Mouse (Mus musculus) 416B (cell line): ENCODE measurements at regions not wholly inside any gene's neighbourhood (a gene's known extent, or its start where the extent isn't known, plus 50 kb on each side); places are given as distances from the start of the nearest gene placed in this dataset.

Experiments used
- DNase-seq: peaks from one replicate; pipeline ENCODE4 v3.0.0; 2011; ENCODE audit warnings: low read depth

DNA sequence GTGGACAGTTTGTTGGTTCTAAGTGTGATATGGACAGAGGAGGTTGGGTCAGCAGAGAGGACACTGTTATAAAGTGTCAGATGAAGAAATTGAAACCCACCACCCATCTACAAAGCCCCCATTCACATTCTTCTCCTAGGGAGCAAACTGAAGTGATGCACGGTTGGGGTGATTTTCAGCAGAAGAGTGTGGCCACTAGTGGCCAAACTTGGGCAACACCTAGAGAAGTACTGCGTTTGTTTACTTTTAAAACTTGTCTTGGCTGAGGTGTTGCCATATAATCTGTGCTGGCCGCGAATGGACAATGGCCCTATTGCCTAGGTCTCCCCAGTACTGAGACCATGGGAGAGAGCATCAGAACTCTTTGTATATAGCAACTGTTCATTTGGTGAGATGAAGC is 150.8 kb upstream of the Cox10 start:
- DNase-seq = no peak

DNA sequence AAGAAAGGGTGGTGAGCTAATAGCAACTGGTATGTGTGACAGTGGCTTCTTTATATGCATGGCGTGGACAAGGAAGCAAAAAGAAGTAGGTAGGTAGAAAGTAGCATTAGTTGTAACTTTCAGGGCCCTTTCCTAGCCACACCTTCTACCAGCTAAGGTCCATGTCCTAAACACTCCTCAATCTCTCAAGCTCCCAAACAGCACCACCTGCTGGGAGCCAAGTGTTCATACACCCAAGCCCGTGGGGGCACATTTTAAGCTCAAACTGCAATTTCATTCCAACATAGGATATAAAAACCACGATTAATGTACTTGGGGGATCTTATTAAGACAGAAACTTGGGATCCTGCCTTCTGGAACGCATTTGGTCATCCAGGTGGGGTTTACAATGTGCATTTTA is 141.6 kb upstream of the Cox10 start:
- DNase-seq = peak; percentile 31

DNA sequence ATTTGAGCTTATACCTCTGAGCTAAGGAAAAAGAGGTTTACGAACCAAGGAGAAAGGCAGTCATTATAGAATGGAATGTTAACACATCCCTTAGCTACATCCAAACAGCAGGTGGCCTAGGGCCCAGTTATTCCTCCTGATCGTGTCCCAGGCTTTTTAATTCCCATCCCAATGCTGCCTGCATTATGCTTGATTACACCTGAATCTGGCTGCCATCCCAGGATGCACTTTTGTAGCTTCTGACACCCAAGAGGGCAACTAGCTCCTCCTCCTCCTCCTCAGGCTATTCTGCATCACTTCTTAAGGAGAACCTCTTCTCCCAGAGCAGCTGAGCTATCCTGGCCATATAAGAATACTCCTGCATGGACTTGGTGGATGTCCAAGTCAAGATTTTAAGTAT is 137.9 kb upstream of the Cox10 start:
- no peak for DNase-seq

DNA sequence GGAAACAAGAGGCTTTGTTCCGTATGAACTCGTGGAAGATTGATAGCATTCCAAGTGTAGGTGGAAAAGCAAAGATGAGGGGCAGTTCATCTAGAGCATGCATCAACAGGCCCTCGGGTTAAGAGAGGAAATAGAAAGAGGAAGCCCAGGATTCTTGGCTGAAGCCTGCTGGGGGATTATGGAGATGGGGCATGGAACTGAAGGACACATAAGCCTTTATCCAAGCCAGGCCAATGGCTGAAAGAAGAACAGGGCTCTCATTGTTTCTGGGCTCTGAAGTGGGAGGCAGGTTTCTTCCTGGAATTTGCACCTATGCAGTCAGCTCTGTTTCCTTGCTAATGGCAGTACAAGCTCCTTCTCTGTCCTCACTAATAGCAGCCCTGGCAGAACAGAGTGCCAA is 131.6 kb upstream of the Cox10 start:
- no peak for DNase-seq

DNA sequence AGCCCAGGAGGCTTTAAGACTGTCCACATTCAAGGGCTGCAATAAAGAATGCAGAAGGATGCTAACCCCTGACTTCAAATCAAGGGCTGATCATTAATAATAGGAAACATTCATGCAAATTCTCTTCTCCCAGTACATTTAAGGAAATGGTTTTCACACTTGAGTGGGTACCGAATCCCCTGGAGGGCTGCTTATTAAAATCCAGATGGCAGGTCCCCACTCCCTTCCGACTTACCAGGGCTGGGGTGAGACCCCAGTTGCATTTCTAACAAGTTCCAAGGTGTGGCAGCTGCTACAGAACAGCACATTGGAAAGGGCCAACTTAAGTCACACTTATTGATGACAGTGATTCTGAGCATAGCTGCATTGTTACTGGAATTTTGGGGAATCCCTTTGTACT is 129.0 kb upstream of the Cox10 start:
- DNase-seq = no peak

DNA sequence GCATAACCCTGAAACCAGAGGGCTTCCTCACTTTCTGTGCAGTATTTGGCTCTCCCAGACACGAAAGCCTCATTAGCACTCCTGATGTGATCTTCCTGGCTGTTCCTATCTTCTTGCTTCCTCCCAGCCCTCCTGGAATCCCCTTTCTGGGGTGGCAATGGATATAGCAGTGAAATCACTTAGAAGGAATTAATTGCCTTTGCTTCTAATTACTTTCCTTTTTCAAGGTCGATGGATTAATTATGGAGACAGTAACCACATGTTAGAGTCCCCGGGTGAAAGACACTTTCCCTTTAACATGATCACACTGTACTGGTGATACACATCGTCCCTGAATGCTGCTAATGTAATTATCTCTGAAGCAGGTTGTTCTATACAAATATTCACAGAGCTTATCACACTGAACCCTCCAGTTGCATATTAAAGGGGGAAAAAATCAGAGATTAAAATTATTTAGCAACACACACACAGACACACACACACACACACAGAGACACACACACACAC is 128.1 kb upstream of the Cox10 start:
- no peak for DNase-seq

DNA sequence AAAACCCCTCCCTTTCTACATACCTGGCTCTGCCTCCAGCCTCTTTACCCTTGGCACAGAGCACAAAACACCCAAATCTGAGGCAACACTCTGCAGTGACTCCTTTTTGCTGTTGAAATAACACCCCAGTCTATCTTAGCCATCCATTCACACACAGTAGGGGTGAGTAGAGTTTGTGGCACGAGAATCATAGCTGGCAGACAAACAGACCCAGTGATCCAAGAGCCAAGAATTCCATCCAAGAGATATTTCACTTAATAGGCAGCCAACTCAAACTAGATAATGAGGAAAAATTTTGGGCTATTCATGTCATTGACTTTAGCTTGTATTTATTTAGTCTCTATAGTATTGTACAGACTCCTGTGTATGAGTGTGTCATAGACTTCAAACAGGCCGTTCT is 126.9 kb upstream of the Cox10 start:
- DNase-seq = no peak

DNA sequence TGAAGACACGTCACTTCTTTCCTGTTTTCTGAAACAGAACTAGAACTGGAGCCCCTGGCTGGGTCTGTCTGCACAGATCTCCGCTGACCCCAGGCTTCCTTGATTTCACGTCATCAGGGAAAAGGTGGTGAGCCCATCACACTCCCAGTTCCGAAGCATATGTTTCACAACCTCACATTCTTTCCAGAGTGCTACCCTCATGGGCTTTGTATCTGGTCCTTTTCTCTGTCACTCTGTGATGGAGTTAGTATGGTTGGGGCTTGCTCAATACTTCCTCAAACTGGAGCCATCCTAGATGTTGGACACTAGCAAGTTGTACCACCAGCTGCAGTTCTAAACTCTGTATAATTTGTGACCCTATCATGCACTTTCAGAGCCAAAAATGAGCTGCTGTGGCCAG is 125.8 kb upstream of the Cox10 start:
- peak; percentile 30 for DNase-seq

DNA sequence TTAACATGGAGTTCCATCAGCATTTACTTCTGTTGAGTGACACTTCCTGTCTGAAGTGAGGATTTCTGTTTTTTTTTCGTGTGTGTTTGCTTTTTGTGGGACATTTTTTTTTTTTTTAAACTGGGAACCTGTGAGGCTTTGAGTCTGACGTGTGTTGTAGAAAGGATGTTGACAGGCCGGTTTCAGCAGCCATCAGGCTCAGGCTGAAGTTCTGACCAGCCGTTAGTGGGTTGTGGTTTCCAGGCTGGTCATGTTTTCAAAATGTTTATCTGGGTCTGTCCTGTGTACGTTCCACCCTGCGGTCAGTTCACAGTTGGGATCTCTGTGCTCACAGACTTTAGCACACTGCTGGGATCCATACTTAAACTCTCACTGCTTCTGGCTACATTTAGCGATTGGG is 125.0 kb upstream of the Cox10 start:
- DNase-seq = peak; percentile 94

DNA sequence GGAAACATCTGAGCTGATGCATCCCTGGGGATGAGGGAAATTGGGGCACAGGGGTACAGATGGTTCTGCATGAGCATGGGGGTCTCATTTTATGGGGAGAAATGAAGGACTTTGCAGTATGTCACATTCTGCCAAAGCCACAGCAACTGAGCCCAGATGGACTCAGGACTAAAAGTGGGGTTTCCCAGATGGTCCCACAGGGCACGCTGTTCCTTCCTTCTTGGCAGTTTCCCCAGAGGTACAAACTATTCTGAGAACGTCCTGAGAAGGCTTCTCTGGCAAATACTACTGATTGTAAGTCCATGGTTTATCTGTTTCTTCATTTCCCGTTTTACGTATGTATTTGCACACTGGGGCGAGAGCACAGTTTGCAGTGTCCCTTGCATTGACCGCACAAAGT is 121.6 kb upstream of the Cox10 start:
- DNase-seq = no peak

DNA sequence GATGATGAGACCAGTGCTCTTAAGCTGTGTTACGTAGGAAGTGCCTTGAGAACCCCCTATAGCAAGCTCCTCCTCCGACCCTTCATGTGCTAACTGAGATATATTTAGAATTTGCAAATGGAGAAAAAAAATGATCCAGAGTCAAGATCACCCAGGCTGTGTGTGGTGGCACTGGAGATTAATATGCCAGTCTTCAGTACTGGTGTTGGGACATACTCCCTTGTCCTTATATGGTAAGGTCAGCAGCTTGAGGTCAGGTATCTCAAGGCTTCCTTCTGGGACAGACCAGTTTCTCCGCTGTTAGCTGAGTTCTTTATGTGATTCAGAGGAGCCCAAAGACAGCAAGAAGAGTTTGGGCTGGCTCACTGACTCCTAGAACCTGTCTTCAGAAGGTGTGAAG is 116.0 kb upstream of the Cox10 start:
- no peak for DNase-seq

DNA sequence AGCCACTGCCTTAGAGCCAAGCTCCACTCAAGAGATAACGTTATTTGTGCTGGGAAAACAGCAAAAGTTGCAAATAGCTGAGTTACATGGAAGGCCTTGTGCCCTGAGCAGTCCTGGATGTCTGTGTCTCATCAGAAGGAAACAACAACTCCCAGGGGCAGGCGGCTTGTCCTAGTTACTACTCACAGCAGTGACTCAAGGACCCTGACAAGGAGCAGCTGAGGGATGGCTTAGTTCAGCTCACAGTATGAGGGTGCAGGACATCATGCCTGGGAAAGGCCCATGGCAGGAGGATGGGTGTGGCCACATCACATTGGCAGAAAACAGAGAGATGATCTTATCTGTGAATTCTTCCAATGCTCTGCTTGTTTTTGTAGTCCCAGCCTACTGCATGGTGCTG is 109.4 kb upstream of the Cox10 start:
- DNase-seq = no peak

DNA sequence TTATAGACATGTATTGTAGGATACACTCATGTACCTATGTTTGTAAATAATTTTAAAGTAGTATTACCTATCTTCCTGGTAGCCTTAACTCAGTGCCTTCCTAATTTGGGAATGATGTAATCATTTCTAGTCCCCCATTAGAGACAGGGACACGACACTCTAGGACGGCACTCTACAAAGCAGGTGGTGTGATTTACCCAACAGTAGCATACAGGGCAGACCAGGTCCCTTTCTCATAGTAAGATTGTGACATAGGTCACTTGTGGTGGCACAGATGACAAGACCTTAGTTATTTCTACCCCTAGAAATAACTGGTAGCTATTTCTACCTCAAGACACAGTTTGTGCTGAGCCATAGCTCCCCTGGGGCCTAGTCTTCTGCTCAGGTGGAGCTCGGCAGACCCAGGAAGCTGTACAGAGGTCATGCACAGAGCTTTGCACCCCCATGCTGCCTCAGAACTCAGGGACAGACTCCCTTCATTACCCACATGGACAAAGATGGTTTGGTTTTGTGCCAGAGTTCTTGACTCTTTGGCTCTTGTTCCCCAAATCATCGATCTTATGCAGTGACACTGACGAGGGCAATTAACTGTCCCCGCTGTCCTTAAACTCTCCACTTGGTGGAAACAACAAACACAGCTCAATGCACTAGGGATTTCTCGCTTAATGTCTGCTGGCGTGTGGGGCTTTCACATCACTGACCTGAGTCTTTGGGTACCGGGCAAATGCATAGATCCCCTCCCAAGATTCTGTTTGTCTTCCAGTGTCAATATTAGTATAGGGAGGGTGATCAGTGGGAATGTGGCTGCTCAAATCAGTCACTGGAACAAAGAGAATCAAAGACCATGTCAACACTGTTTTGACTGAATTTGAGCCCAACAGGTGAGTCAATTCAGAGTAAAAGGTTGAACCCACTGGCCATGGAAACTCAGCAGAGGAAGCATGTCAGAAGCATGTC is 108.5 kb upstream of the Cox10 start:
- DNase-seq = no peak

DNA sequence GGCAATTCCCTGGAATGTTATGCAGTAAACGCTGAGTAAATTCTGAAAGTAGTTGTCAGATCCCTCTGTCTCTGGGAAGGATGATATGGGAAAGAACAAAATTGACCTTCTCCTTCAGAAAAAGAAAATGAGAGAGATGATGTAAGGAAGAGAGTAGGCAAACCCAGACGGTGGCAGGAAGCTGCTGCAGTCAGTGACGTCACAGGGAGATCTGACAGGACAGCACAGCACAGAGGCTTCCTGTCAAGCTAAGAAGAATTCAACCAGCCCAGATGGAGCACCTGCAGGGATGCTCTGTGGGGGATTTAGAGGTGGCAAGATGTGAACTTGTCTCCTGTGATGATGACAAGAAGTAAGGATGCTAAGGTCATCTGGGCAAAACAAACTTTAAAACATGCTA is 107.7 kb upstream of the Cox10 start:
- DNase-seq = no peak

DNA sequence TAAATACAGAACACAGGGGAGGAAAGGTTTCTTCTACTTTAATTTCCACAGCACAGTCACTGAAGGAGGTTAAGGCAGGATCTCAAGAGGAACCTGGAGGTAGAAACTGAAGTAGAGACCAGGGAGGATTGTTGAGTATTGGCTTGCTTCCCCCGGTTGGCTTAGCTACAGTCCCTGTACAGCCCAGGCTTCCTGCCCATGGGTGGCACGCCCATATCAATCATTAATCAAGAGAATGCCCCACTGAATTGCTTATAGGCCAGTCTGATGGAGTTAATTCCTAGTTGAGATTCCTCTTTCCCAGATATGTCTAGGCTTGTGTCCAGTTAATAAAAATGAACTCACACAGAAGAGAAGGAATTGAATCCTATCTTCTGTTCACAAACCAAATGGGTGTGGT is 107.3 kb upstream of the Cox10 start:
- no peak for DNase-seq

DNA sequence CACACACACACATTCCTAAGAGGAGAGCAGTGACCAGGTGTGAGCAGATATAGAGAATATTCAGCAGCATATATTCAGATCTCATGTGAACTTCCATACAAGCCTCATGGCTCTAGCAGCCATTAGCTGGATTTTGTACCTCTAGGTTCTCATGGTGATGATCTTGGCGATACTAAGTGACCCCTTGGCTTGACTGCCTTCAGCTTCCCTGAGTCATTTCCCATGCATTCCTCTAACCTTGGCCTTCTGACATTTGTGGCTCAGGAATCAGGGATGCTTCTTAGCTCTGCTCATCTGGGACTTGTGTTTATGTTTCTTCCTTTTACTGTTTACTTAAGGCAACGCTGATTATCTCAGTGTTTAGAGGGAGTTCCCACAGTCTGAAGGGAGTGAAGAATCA is 100.8 kb upstream of the Cox10 start:
- DNase-seq = no peak

DNA sequence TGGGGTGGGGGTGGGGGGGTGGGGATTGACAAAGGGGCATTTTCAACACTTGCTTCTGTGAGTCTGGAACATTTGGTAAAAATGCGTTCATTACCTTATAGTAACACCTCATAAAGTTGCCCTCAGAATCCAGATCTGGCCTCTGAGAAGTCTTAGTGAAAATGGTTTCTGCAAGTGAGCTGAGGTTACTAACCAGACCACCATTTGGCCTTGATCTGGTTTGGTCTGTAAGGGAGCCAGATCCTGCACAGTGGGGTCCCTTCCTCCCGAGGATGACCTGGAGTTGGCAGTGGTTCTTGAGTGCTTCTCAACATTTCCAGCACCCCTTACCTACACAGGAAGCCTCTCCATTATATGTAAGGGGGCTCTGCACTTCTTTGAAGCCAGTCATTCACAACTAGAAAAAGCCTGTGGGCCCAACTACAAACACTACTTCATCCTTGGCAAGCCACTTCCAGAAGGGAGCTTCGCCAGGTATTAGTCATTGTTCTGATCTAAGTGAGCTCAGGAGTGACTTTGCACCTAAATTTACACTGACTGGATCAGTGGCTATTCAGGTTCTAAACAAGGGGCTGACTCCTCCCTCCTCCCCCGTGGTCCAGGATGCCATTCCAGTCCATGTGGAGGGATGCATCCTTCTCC is 94.3 kb upstream of the Cox10 start:
- DNase-seq = peak; percentile 15

DNA sequence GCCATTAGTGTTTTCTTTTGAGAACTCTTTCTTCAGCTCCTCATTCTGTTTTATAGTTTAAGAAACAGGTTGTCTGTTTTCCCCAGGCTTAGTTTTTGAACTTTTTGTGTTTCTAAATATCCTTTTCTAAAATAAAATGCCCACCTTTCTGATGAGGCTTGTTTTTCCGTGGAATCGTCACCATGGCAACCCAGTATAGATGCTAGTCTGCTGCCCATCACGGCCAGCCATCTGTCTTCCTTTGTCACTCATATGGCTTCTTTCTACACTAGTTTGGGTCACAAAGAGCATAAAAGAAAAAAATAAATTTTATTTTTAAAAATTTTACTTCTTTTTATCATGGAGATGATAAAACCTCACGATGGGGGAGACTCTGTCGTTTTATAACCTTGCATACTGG is 93.7 kb upstream of the Cox10 start:
- no peak for DNase-seq

DNA sequence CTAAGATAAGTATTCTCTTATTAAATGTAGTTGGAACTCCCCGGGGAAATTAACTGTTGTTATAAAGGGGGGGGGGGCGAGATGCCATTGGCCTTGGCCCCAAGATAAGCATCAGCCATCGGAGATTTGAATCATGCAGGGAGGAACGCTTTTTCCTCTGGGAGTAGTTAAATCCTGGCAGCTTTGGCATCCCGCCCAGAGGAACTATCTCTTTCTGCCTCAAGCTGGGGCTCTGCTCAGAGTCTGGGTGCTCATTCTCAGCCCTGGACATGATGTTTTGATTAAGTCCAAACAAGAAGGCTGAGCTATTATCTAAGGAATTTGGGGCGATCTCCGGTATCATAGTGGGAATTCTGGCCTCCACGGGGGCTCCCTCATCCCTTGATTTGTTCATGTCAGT is 89.4 kb upstream of the Cox10 start:
- no peak for DNase-seq

DNA sequence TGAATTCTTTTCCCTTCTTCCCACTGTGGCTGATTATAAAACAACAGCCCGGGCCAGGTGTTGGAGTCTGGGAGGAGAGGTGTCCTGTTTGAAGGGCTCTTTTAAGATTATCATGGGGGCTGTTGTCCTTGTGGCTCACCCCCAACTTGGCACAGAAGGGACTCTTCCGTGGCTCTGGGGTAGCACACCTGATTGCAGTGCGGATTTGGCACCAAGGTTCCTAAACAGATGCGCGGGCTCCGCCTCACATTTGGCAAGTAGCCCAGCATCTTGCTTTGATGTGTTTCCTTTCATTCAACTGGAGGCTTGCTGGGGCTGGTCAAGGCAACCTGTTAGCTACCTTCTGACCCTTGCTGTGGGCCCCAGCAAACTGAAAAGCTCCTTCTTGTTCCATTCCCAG is 85.5 kb upstream of the Cox10 start:
- DNase-seq = no peak

DNA sequence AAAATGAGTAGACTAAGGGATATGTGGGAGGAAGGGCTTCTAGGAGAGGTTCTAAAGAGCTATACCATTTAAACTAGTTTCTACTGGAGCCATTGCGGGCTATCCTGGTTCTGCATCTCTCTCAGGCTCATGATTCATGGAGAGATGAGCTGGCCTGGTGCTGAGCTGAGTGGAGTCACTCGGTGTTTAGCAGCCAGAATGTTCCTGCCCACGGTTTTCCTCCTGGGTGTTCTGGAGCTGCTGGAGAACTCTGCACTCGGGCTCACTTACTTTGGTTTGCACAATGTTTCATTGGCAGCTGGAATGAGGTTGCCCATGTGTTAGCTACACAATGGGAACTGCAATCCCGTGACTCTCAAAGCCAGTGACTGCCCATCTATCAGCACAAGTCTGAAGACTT is 79.0 kb upstream of the Cox10 start:
- no peak for DNase-seq

DNA sequence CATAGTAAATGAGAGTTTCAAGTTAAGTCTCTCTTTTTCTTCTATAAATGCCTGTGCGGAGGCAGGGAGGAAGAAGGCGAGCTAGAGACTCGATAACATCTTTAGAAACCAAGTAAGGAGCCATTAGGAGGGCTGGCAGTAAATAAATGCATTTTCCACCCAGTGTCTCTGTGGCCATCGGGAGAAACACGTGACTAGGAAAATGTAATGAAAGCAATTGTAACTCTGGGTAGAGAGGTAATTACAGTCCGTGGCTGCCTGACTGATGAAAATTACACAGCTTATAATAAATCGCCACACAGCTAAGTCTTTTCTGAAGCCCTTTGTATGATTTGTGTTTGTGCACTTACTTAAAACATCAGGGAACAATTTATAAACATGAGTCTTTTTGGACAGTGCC is 77.4 kb upstream of the Cox10 start:
- no peak for DNase-seq

DNA sequence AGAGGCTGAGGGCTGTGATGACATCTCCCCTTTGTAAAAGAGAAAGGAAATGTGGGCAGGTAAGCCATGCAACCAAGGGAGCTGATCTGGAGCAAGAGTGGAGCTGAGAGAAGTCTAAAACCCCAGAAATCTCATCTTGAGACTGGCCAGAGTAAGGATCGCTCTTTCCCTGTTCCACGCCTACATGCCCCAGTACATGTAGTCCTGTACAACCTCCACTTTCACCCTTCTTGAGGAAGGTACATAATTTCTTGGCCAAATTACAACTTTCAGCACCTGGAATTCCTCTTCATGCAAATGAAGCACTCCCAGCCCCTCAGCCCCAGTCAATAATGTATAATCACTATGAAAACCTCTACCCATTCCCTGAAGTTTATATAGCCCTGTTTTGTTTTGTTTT is 60.2 kb upstream of the Cox10 start:
- DNase-seq = no peak

DNA sequence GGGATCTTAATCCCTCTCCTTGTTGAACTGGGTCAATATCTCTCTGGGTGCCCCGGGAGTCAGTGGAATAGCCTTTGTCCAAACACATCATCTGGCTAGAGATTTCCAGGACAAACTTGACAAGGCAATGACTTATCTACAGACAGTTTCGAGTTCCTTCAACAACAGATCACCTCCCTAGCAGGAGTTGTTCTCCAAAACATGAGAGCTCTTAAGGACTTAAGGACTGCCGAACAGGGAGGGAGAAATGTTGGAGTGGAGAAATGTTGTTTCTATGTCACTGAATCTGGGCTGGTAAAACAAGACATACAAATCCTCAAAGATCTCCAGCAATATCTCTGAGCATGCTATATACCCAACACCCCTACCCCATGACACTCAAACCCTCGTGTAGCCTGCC is 59.7 kb upstream of the Cox10 start:
- DNase-seq = no peak
